Mouse (Mus musculus) embryonic fibroblast, embryonic 13.5 days (primary cell): ENCODE data around the gene Pdia6. TPM values are rescaled to one million over a fixed set of nuclear protein-coding genes. Genes with fewer than 3 reads are reported as not detected.

ENCODE experiments used
- H3K27ac ChIP-seq: 2 replicates; pipeline ENCODE4 v1.5.1; 2012; ENCODE audit warnings: low read length, control low read depth, inconsistent platforms; ENCODE audit not compliant: insufficient read depth
- H3K4me1 ChIP-seq: 2 replicates; pipeline ENCODE4 v1.6.1; 2011; ENCODE audit warnings: low read length; ENCODE audit not compliant: control insufficient read depth, insufficient read depth
- H3K4me3 ChIP-seq: 2 replicates; pipeline ENCODE4 v1.5.1; 2011; ENCODE audit warnings: mild to moderate bottlenecking, control low read depth, low read length; ENCODE audit not compliant: insufficient read depth
- CTCF ChIP-seq: IDR thresholded peaks from 2 replicates; pipeline ENCODE4 v1.5.1; 2011; ENCODE audit warnings: mild to moderate bottlenecking, control low read depth, low read length, moderate library complexity, borderline replicate concordance; ENCODE audit not compliant: insufficient read depth
- POLR2A ChIP-seq: IDR thresholded peaks from 2 replicates; pipeline ENCODE4 v1.6.1; 2011; ENCODE audit warnings: low read depth, mild to moderate bottlenecking, control low read depth, low read length, moderate library complexity
- polyA plus RNA-seq: library from polyadenylated mRNA; stranded (reverse); fragments of >200 nt; gene quantifications from 2 replicates; pipeline ENCODE4 v1.2.4, GENCODE M21; 2011; ENCODE audit warnings: low read depth; ENCODE audit not compliant: missing spikeins, insufficient read length

Gene Pdia6
- polyA plus RNA-seq, 1 experiment: 372 TPM

GRCm38 (mm10) chr12:17290569-17290968 is 24.2 kb downstream of the Pdia6 start:
- Histone ChIP-seq H3K4me1 (peaks cover 22% of the 10 kb centered on the region), H3K4me3 (no peak overlapping the region), H3K27ac (no peak overlapping the region)
- no peak for TF ChIP-seq CTCF
- no peak for TF ChIP-seq POLR2A

GRCm38 (mm10) chr12:17296899-17297298 is 30.6 kb downstream of the Pdia6 start:
- TF ChIP-seq CTCF: no peak
- no peak for TF ChIP-seq POLR2A
- Histone ChIP-seq H3K4me3 (no peak overlapping the region), H3K4me1 (no peaks in the 10 kb centered on the region), H3K27ac (no peak overlapping the region)

- Histone ChIP-seq H3K4me1 (peaks cover 5% of the 10 kb centered on the region; the same call in 1 of the 2 replicates), H3K27ac (no peak overlapping the region), H3K4me3 (no peak overlapping the region)
- TF ChIP-seq CTCF (no peak), POLR2A (no peak)
Observed at GRCm38 (mm10) chr12:17299902-17300301, 33.6 kb downstream of the Pdia6 start.

GRCm38 (mm10) chr12:17305445-17305844 is 39.1 kb downstream of the Pdia6 start:
- H3K27ac ChIP-seq: no peak overlapping the region
- no peak overlapping the region for H3K4me3 ChIP-seq
- TF ChIP-seq CTCF (no peak), POLR2A (no peak)
- H3K4me1 ChIP-seq: peaks cover 5% of the 10 kb centered on the region; the same call in 1 of the 2 replicates

- H3K4me3 ChIP-seq: no peak overlapping the region
- no peak overlapping the region for H3K27ac ChIP-seq
- peaks cover 4% of the 10 kb centered on the region; the same call in 1 of the 2 replicates for H3K4me1 ChIP-seq
- no peak for TF ChIP-seq CTCF
- TF ChIP-seq POLR2A: no peak
Observed at GRCm38 (mm10) chr12:17308246-17308645, 41.9 kb downstream of the Pdia6 start.

- H3K4me3 ChIP-seq: no peak overlapping the region
- H3K4me1 ChIP-seq: no peaks in the 10 kb centered on the region
- no peak for TF ChIP-seq POLR2A
- TF ChIP-seq CTCF: no peak
- no peak overlapping the region for H3K27ac ChIP-seq
Observed at GRCm38 (mm10) chr12:17310852-17311839, 44.8 kb downstream of the Pdia6 start.

- no peaks in the 10 kb centered on the region for H3K4me1 ChIP-seq
- no peak overlapping the region for H3K27ac ChIP-seq
- H3K4me3 ChIP-seq: no peak overlapping the region
- TF ChIP-seq POLR2A (no peak), CTCF (no peak)
Observed at GRCm38 (mm10) chr12:17316096-17316495, 49.8 kb downstream of the Pdia6 start.

- no peak overlapping the region for H3K4me3 ChIP-seq
- TF ChIP-seq POLR2A (no peak), CTCF (no peak)
Observed at GRCm38 (mm10) chr12:17317970-17318369, 51.6 kb downstream of the Pdia6 start.

GRCm38 (mm10) chr12:17318453-17318852 is 52.1 kb downstream of the Pdia6 start:
- no peak for TF ChIP-seq POLR2A
- Histone ChIP-seq H3K27ac (no peak overlapping the region), H3K4me3 (no peak overlapping the region), H3K4me1 (no peaks in the 10 kb centered on the region)

More at GRCm38 (mm10) chr12:17317970-17318369, 51.6 kb downstream of the Pdia6 start:
- H3K4me1 ChIP-seq: no peaks in the 10 kb centered on the region
- no peak overlapping the region for H3K27ac ChIP-seq
